Mouse (Mus musculus) testis, adult 2 months (tissue): ENCODE measurements around the gene Gdf11. TPM values are rescaled to one million over a fixed set of nuclear protein-coding genes. Genes with fewer than 3 reads are reported as not detected.

Experiments used
- H3K27ac ChIP-seq: fragments of 200-500 bp; 2 replicates; pipeline ENCODE4 v1.5.1; 2012; ENCODE audit warnings: low read depth, low read length; ENCODE audit not compliant: control insufficient read depth, insufficient read depth
- H3K27me3 ChIP-seq: fragments of 200-500 bp; 2 replicates; pipeline ENCODE4 v1.6.1; 2012; ENCODE audit warnings: mild to moderate bottlenecking, low read length, moderate library complexity; ENCODE audit not compliant: control insufficient read depth, insufficient read depth
- H3K36me3 ChIP-seq: fragments of 200-500 bp; 2 replicates; pipeline ENCODE4 v1.6.1; 2012; ENCODE audit warnings: mild to moderate bottlenecking, low read length; ENCODE audit not compliant: control insufficient read depth, insufficient read depth
- H3K4me1 ChIP-seq: fragments of 200-500 bp; 2 replicates; pipeline ENCODE4 v1.6.1; 2012; ENCODE audit warnings: low read length; ENCODE audit not compliant: control insufficient read depth, insufficient read depth
- H3K4me3 ChIP-seq: fragments of 200-500 bp; 2 replicates; pipeline ENCODE4 v1.5.1; 2012; ENCODE audit warnings: low read depth, mild to moderate bottlenecking, low read length, moderate library complexity, mixed read lengths; ENCODE audit not compliant: control insufficient read depth
- CTCF ChIP-seq: fragments of 200-500 bp; IDR thresholded peaks from 2 replicates; pipeline ENCODE4 v1.5.1; 2012; ENCODE audit warnings: low read depth, mild to moderate bottlenecking, inconsistent platforms, low read length, moderate library complexity; ENCODE audit not compliant: control insufficient read depth, insufficient read depth, insufficient replicate concordance
- POLR2A ChIP-seq: fragments of 200-500 bp; IDR thresholded peaks from 2 replicates; pipeline ENCODE4 v1.6.1; 2012; ENCODE audit warnings: low read depth, mild to moderate bottlenecking, inconsistent platforms, low read length, moderate library complexity; ENCODE audit not compliant: control insufficient read depth
- polyA plus RNA-seq: library from polyadenylated mRNA; depleted of rRNA; stranded (reverse); fragments of >200 nt; gene quantifications from 2 replicates; pipeline ENCODE4 v1.2.3, GENCODE M21; 2012

Gdf11 gene
- polyA plus RNA-seq, 1 experiment: 0.93 TPM

DNA sequence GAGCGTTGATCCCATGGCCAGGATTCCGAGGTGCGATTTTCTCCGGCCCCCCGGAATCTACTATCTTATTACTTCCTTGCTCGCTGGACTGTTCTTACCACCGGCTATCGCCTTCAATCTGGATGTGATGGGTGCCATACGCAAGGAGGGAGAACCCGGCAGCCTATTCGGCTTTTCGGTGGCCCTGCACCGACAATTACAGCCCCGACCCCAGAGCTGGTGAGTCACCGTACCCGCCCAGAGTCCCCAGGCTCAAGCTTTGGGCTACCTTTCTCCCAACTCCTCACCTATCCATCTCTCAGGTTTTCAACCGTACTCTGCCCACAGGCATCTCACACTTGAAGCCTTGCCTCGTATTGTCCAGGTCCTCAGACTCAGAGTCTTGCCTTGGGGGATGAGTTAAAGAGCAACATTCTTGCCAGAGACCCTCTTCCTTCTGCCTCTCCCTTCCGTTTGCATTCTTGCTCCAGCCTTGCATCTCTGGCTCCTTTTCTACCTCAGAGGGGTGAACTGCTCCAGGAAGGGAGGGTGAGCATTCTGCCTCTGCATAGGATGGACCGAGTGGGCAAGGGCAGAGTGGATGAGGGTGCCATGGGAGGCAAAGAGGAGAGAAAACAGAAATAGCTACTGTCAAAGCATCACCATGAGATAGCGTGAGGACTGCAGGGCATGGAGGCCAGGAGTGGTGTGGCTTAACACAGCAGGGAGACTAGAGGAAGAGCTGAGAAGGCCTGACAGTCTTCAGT lies 42.6 kb upstream of the Gdf11 start:
- H3K27me3 ChIP-seq: 0 out of 2 replicates have a peak, but pooled peaks cover 2% of the 10 kb centered on the region
- no peak overlapping the region for H3K27ac ChIP-seq
- TF ChIP-seq CTCF (no peak), POLR2A (no peak)
- H3K4me3 ChIP-seq: peak overlapping the region; percentile 70
- no peaks in the 10 kb centered on the region for H3K36me3 ChIP-seq
- H3K4me1 ChIP-seq: peaks cover 10% of the 10 kb centered on the region

GRCm38 (mm10) chr10:128933574-128933973 lies 42.1 kb upstream of the Gdf11 start, which contains the start of gene Itga7:
Gene Itga7 (plus strand): TSS chr10:128933818.
- Histone ChIP-seq H3K36me3 (no peaks in the 10 kb centered on the region), H3K27ac (no peak within 1 kb of the TSS), H3K27me3 (0 out of 2 replicates have a peak, but pooled peaks cover 2% of the 10 kb centered on the region), H3K4me3 (peak within 1 kb of the TSS; percentile 70), H3K4me1 (peaks cover 10% of the 10 kb centered on the region)
- no peak for TF ChIP-seq POLR2A

- no peaks in the 10 kb centered on the region for H3K36me3 ChIP-seq
- H3K4me3 ChIP-seq: no peak overlapping the region
- no peak overlapping the region for H3K27ac ChIP-seq
- H3K4me1 ChIP-seq: peaks cover 10% of the 10 kb centered on the region
- TF ChIP-seq POLR2A (no peak), CTCF (no peak)
- H3K27me3 ChIP-seq: 0 out of 2 replicates have a peak, but pooled peaks cover 2% of the 10 kb centered on the region
Measured at GRCm38 (mm10) chr10:128931441-128931840, 39.9 kb upstream of the Gdf11 start.

GRCm38 (mm10) chr10:128929638-128930378 lies 38.3 kb upstream of the Gdf11 start:
- Histone ChIP-seq H3K4me3 (no peak overlapping the region), H3K27me3 (0 out of 2 replicates have a peak, but pooled peaks cover 2% of the 10 kb centered on the region), H3K36me3 (no peaks in the 10 kb centered on the region), H3K4me1 (peaks cover 10% of the 10 kb centered on the region), H3K27ac (no peak overlapping the region)
- TF ChIP-seq POLR2A (no peak), CTCF (no peak)

DNA sequence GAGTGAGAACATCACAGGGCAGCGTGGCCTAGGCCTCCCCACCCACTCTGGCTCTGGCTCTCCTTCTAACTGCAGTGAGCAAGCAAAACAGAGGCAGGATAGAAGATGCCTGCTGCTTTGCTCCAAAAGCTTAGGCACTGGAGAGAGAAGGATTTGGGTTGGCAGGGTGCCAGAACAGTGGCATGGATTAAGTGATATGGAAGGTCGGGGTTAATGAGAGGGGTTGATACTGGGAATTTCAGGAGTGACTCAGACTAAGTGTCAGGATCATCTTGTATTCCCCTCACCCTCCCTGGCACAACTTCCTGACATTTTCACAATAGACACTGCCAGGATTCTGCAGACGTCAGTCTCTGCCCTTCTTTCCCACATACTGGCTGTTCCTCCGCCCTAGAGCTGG lies 36.8 kb upstream of the Gdf11 start:
- no peaks in the 10 kb centered on the region for H3K27me3 ChIP-seq
- TF ChIP-seq CTCF: no peak
- no peak for TF ChIP-seq POLR2A
- no peaks in the 10 kb centered on the region for H3K36me3 ChIP-seq
- H3K27ac ChIP-seq: no peak overlapping the region
- H3K4me3 ChIP-seq: no peak overlapping the region
- peaks cover 5% of the 10 kb centered on the region for H3K4me1 ChIP-seq

- H3K4me1 ChIP-seq: peaks cover 14% of the 10 kb centered on the region
- no peaks in the 10 kb centered on the region for H3K27me3 ChIP-seq
- peak within 1 kb of the TSS; percentile 92 for H3K4me3 ChIP-seq
- H3K36me3 ChIP-seq: no peaks in the 10 kb centered on the region
- H3K27ac ChIP-seq: peak within 1 kb of the TSS; percentile 77
- no peak for TF ChIP-seq CTCF
- TF ChIP-seq POLR2A: no peak
Measured at GRCm38 (mm10) chr10:128923935-128924334, 32.4 kb upstream of the Gdf11 start, which contains the start of gene Bloc1s1. Gene Bloc1s1 (minus strand): TSS chr10:128924035.

- Histone ChIP-seq H3K27me3 (no peaks in the 10 kb centered on the region), H3K36me3 (no peaks in the 10 kb centered on the region), H3K4me3 (peak overlapping the region; percentile 92), H3K4me1 (peaks cover 14% of the 10 kb centered on the region), H3K27ac (peak overlapping the region; percentile 77)
- TF ChIP-seq CTCF (no peak), POLR2A (peak; percentile 49; the same call in 1 of the 2 replicates)
Measured at GRCm38 (mm10) chr10:128923013-128923691, 31.6 kb upstream of the Gdf11 start.
